Mouse (Mus musculus): ENCODE results near the gene Whrn. TPM values are rescaled to one million over a fixed set of nuclear protein-coding genes. Genes with fewer than 3 reads are reported as not detected.

The Whrn gene
- polyA plus RNA-seq, 1 experiment from 2014 or later = 4.2 TPM

DNA sequence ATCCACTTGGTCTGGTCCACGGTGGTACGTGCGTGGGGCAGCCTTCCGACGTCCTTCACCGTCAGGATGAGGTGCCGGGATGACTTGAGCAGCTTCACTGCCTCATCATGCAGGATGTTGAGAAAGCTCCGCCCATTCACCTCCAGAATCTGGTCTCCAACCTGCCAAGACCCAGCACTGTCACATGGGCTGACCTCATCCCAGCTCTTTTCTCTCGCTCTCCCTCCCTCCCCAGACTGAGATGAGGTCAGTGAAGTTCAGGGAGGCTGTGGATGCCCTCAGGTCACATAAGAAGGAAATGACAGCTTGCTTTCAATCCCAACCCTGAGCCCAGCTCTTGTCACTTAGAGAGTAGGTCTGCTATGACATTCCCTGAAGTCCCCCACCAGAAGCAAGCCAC is 60.4 kb downstream of the Whrn start:
- H3K27me3 ChIP-seq (replicated peaks; ENCODE audit: low read depth, poor library complexity, severe bottlenecking) = no peaks in the 10 kb centered on the region
- peaks cover 43% of the 10 kb centered on the region for H3K4me1 ChIP-seq
- WGBS = 71% methylated on average over 9 of the region's 9 CpGs
- no peak overlapping the region for H3K4me3 ChIP-seq
- H3K27ac ChIP-seq (replicated peaks) = no peak overlapping the region
- peaks cover 36% of the 10 kb centered on the region for H3K36me3 ChIP-seq (replicated peaks)
- DNase-seq (ENCODE audit: low spot score) = no peak
- no peaks in the 10 kb centered on the region for H3K9me3 ChIP-seq

DNA sequence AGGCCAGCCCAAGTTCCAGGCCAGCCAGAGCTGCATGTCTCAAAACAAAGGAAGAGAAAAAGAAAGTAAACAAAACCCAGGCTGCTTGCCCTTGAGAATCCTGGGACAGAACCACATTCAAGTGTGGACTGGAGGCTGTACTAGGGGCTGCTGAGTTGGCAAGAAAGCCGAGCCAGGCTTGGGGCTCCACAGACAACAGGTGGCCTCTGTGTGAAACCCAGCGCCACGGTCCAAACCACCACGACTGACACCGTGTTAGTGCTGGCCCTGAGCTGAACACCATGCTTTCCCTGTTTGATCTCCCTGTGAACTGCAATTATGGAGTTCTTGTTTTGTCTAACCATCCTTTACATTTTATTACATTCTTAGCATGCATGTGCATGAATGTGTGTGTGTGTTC is 64.7 kb downstream of the Whrn start:
- no peaks in the 10 kb centered on the region for H3K9me3 ChIP-seq
- 84% methylated on average over 5 of the region's 5 CpGs for WGBS
- no peak for DNase-seq (ENCODE audit: low spot score)
- no peak overlapping the region for H3K4me3 ChIP-seq
- H3K27ac ChIP-seq (replicated peaks) = no peak overlapping the region; the same call in 1 of the 2 replicates
- no peaks in the 10 kb centered on the region for H3K27me3 ChIP-seq (replicated peaks; ENCODE audit: low read depth, poor library complexity, severe bottlenecking)
- peaks cover 32% of the 10 kb centered on the region for H3K36me3 ChIP-seq (replicated peaks)
- H3K4me1 ChIP-seq = peaks cover 37% of the 10 kb centered on the region

DNA sequence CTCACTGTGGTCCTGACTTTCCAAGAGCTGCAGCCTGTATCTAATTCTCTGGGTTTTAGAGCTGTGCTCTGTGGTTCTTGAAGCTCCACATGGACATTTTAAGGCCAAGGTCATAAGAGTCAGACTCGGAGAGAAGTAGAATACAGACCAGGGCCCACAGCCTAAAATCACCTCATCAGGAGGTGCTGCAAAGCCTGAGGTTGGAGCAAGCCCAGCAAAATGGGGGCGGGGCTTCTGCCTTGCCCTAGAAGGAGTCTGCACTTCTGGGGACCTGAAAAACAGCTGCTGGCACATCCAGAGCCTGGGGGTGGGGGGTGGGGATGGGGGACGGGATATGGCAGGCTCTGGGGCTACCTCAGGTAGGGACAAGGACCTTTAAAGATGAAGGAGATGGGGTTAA is 65.4 kb downstream of the Whrn start:
- H3K9me3 ChIP-seq = no peaks in the 10 kb centered on the region
- no peaks in the 10 kb centered on the region for H3K27me3 ChIP-seq (replicated peaks; ENCODE audit: low read depth, poor library complexity, severe bottlenecking)
- H3K4me3 ChIP-seq = no peak overlapping the region
- H3K4me1 ChIP-seq = peaks cover 36% of the 10 kb centered on the region
- no peak overlapping the region for H3K27ac ChIP-seq (replicated peaks)
- H3K36me3 ChIP-seq (replicated peaks) = peaks cover 32% of the 10 kb centered on the region
- DNase-seq (ENCODE audit: low spot score) = no peak
- WGBS = 53% methylated on average over 3 of the region's 3 CpGs

DNA sequence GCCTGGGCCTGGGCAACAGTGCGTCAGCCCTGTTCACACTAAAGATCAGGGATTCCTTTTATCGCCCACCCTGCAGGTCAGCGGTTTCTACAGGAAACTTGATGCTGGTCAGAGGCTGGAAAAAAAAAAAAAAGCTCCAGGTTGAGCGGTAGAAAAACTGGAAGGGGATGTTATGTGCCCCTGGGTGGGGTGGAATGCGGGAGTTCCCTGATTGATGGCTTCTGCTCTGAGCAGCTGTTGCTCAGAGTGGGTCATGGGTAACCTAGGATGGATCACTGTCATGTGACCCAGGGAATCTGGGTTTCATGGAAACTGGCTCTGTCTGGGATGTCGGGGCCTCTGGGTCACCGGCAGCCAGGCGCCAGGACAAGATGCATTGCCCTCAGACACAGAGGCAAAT is 69.5 kb downstream of the Whrn start:
- peaks cover 3% of the 10 kb centered on the region; the same call in 1 of the 2 replicates for H3K36me3 ChIP-seq (replicated peaks)
- H3K27ac ChIP-seq (replicated peaks) = peak overlapping the region; percentile 35; the same call in 1 of the 2 replicates
- H3K4me1 ChIP-seq = peaks cover 46% of the 10 kb centered on the region

GRCm38 (mm10) chr4:63423811-63424210 is 72.0 kb downstream of the Whrn start:
- H3K27me3 ChIP-seq (replicated peaks; ENCODE audit: low read depth, poor library complexity, severe bottlenecking) = no peaks in the 10 kb centered on the region
- no peak for DNase-seq (ENCODE audit: low spot score)
- H3K4me3 ChIP-seq = no peak overlapping the region
- no peak overlapping the region for H3K27ac ChIP-seq (replicated peaks)
- H3K36me3 ChIP-seq (replicated peaks) = no peaks in the 10 kb centered on the region; the same call in 1 of the 2 replicates
- peaks cover 43% of the 10 kb centered on the region for H3K4me1 ChIP-seq
- H3K9me3 ChIP-seq = no peaks in the 10 kb centered on the region
- WGBS = 17% methylated on average over 5 of the region's 5 CpGs

More for the DNA sequence above, 69.5 kb downstream of the Whrn start:
- Histone ChIP-seq H3K27me3 (replicated peaks; ENCODE audit: low read depth, poor library complexity, severe bottlenecking) (no peaks in the 10 kb centered on the region), H3K9me3 (no peaks in the 10 kb centered on the region), H3K4me3 (no peak overlapping the region)
- no peak for DNase-seq (ENCODE audit: low spot score)
- 67% methylated on average over 8 of the region's 8 CpGs for WGBS

DNA sequence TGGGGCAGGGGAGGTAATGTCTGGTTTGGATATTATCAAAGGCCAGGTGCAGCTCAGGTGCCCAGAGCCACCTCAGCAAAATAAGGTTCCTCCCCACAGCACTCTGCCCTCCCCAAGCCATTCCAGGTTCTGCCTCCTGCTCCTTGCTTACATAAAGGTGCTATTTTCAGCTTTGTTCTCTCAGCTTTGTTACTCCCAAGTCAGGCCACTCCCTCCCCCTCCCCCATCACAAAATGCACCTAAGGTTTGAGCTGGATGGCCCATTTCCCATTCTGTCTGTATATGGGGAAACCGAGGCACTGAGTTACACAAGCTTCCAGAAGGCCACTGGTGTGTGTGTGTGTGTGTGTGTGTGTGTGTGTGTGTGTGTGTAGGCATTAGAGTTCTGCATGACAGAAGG is 72.6 kb downstream of the Whrn start:
- no peaks in the 10 kb centered on the region for H3K9me3 ChIP-seq
- no peaks in the 10 kb centered on the region; the same call in 1 of the 2 replicates for H3K36me3 ChIP-seq (replicated peaks)
- WGBS = 69% methylated on average over 1 of the region's 1 CpGs
- DNase-seq (ENCODE audit: low spot score) = no peak
- no peak overlapping the region for H3K4me3 ChIP-seq
- no peaks in the 10 kb centered on the region for H3K27me3 ChIP-seq (replicated peaks; ENCODE audit: low read depth, poor library complexity, severe bottlenecking)
- peaks cover 49% of the 10 kb centered on the region for H3K4me1 ChIP-seq
- H3K27ac ChIP-seq (replicated peaks) = no peak overlapping the region

GRCm38 (mm10) chr4:63420143-63420920 is 75.5 kb downstream of the Whrn start:
- Histone ChIP-seq H3K4me1 (peaks cover 50% of the 10 kb centered on the region), H3K27me3 (replicated peaks; ENCODE audit: low read depth, poor library complexity, severe bottlenecking) (no peaks in the 10 kb centered on the region), H3K9me3 (no peaks in the 10 kb centered on the region), H3K36me3 (replicated peaks) (peaks cover 4% of the 10 kb centered on the region; the same call in 1 of the 2 replicates), H3K27ac (replicated peaks) (peak overlapping the region; percentile 51), H3K4me3 (no peak overlapping the region)
- WGBS = 70% methylated on average over 14 of the region's 14 CpGs
- no peak for DNase-seq (ENCODE audit: low spot score)

- 0 out of 2 replicates have a peak, but pooled peaks cover 4% of the 10 kb centered on the region for H3K36me3 ChIP-seq (replicated peaks)
- no peaks in the 10 kb centered on the region for H3K27me3 ChIP-seq (replicated peaks; ENCODE audit: low read depth, poor library complexity, severe bottlenecking)
- WGBS = 80% methylated on average over 11 of the region's 11 CpGs
- no peaks in the 10 kb centered on the region for H3K9me3 ChIP-seq
- H3K4me1 ChIP-seq = peaks cover 41% of the 10 kb centered on the region
- no peak for DNase-seq (ENCODE audit: low spot score)
- H3K27ac ChIP-seq (replicated peaks) = peak overlapping the region; percentile 15
- H3K4me3 ChIP-seq = no peak overlapping the region
Measured at GRCm38 (mm10) chr4:63418270-63418669, 77.5 kb downstream of the Whrn start.

DNA sequence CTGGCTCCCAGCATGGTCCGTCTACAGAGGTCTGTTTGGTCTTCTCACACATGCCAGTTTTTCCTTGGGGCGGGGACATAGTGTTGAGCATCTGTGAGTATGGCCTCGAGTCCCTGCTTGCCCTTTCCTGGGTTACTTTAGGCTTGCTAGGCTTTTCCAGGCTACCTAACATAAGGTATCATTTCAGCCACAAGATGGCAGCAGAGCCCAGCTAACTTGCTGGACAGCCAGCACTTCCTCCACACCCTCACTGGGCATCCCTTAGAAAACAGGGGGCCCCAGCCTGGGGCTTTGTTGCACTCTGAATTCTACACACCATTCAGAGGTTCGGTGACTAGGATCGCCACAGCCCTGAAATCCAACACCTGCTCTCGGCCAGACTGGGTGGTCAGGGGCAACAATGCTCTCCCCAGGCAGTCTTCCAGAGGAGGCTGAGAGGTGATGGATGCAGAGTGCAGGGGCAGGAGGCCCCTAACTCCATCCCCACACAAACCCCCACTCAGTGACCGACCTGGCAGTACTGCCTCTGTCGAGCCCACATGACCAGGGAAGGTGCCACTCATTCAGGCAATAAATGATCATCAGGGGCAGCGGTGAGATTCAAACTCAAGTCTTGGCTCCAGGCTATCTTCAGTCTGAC is 78.4 kb downstream of the Whrn start:
- 0 out of 2 replicates have a peak, but pooled peaks cover 4% of the 10 kb centered on the region for H3K36me3 ChIP-seq (replicated peaks)
- peak; percentile 86 for DNase-seq (ENCODE audit: low spot score)
- H3K27ac ChIP-seq (replicated peaks) = peak overlapping the region; percentile 15
- H3K9me3 ChIP-seq = no peaks in the 10 kb centered on the region
- WGBS = 20% methylated on average over 9 of the region's 9 CpGs
- peaks cover 35% of the 10 kb centered on the region for H3K4me1 ChIP-seq
- H3K27me3 ChIP-seq (replicated peaks; ENCODE audit: low read depth, poor library complexity, severe bottlenecking) = no peaks in the 10 kb centered on the region
- no peak overlapping the region for H3K4me3 ChIP-seq

DNA sequence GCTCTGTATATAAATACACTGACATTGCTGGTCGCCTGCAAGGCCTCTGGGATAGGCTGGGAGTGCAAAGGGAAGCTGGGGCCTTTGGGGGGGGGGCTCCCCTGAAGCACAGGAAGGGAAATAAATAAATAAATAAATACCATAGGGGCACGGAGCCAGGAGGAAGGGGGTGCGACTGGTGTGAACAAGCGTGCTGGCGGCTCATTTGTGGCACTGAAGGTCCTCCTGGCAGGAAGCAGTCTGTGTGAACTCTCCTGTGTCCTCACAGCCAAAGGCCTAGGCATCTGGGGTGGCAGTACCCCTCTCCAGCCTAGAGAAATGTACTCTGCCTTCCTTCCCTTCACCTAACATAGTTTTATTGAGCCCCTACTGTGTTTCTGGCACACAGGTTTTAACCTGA is 80.8 kb downstream of the Whrn start:
- H3K27ac ChIP-seq (replicated peaks) = no peak overlapping the region
- H3K4me3 ChIP-seq = no peak overlapping the region
- no peak for DNase-seq (ENCODE audit: low spot score)
- no peaks in the 10 kb centered on the region for H3K9me3 ChIP-seq
- H3K36me3 ChIP-seq (replicated peaks) = 0 out of 2 replicates have a peak, but pooled peaks cover 4% of the 10 kb centered on the region
- WGBS = 74% methylated on average over 5 of the region's 5 CpGs
- H3K27me3 ChIP-seq (replicated peaks; ENCODE audit: low read depth, poor library complexity, severe bottlenecking) = no peaks in the 10 kb centered on the region; the same call in 1 of the 2 replicates
- peaks cover 28% of the 10 kb centered on the region for H3K4me1 ChIP-seq

DNA sequence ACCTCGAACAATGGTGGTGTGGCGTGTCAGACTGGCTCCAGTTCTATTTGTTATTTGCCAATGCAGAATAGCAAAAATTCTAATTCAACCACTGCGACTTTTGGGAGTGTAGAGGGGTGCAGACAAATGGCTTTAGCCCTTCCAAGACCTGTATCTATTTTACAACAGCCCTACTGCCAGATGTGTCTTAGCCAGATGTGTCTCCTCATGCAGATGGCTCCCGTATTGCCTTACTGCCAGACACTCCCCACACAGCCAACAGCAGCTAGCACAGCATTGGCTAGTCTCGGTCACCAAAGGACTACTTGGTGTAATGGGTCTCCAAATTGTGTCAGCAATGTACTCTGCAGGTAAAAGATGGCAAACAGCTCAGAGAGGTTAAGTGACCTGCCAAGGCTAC is 84.6 kb downstream of the Whrn start:
- peaks cover 13% of the 10 kb centered on the region for H3K27me3 ChIP-seq (replicated peaks; ENCODE audit: low read depth, poor library complexity, severe bottlenecking)
- no peak for DNase-seq (ENCODE audit: low spot score)
- 0 out of 2 replicates have a peak, but pooled peaks cover 4% of the 10 kb centered on the region for H3K36me3 ChIP-seq (replicated peaks)
- H3K27ac ChIP-seq (replicated peaks) = no peak overlapping the region
- WGBS = 67% methylated on average over 5 of the region's 5 CpGs
- H3K9me3 ChIP-seq = no peaks in the 10 kb centered on the region
- peak overlapping the region; percentile 76; the same call in 1 of the 2 replicates for H3K4me3 ChIP-seq
- peaks cover 23% of the 10 kb centered on the region for H3K4me1 ChIP-seq

GRCm38 (mm10) chr4:63410583-63410934 is 85.2 kb downstream of the Whrn start:
- Histone ChIP-seq H3K4me3 (peak overlapping the region; percentile 76), H3K27ac (replicated peaks) (peak overlapping the region; percentile 82), H3K9me3 (no peaks in the 10 kb centered on the region), H3K36me3 (replicated peaks) (0 out of 2 replicates have a peak, but pooled peaks cover 2% of the 10 kb centered on the region), H3K4me1 (peaks cover 25% of the 10 kb centered on the region), H3K27me3 (replicated peaks; ENCODE audit: low read depth, poor library complexity, severe bottlenecking) (peaks cover 13% of the 10 kb centered on the region)
- WGBS = under 1% methylated on average over 19 of the region's 19 CpGs
- peak; percentile 97 for DNase-seq (ENCODE audit: low spot score)

Data from embryonic facial prominence, embryonic 10.5 days (tissue).